Mouse (Mus musculus) c-Kit-negative CD71-positive TER-119-positive erythroid progenitor cells, embryonic 14.5 days (primary cell): ENCODE measurements around the gene Bglap.

Experiments used
- DNase-seq: peaks from one replicate; pipeline ENCODE4 v3.0.0-alpha.2; 2013; ENCODE audit warnings: low read depth, low spot score

The Bglap gene

DNA sequence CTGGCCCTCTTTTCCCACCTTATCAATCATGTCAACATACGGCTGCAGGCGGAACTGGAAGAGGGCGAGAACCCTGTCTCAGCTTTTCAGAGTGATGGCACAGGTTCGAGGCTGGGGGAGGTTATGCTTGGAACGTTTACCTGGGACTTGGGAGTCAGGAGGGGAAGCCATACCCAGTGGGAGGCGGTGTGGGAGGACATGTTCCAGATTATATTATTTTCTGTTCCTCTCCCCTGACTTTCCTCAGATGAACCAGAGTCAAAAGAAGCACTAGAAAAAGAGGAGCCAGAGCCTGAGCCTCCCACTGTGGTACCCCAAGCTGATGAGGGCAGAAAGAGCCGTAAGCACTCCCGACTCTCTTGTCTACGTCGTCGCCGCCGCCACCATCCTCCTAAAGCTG lies 33.5 kb downstream of the Bglap start:
- DNase-seq, result no peak

DNA sequence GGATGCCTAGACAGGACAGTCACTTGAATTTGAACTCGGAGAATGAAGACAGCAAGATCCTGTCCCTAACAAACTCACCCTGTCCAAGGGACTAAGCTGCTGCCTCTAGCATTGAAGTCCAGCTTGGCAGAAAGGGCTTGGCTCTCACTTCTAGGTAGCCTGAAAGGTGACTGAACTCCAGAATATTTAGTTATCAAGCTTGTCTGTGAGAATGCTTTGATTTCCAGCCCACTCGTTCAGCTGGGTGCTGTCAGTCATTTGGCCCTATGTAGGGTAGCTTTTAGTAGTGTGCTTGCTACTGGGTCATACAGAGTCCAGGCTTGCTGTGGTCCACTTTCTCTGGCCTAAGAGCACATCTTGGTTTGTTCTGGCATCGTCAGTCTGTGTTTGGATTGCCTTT lies 45.3 kb downstream of the Bglap start:
- no peak for DNase-seq

DNA sequence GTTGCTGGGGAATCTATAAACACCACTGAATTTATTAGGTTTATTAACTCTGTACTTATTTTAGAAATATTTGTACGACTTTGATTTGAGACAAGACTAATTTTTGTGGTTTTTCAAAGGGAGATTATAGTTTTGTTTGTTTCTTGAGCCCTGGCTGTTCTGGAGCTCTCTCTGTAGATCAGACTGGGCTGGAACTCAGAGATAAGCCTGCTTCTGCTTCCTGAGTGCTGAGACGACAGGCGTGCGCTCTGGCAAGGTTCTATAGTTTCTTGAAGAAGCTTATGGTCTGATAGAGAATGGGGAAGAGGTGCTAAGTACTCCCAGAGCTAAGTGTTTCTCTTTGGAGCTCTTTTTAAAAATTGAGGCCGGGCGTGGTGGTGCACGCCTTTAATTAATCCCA lies 45.9 kb downstream of the Bglap start:
- peak; percentile 66 for DNase-seq

DNA sequence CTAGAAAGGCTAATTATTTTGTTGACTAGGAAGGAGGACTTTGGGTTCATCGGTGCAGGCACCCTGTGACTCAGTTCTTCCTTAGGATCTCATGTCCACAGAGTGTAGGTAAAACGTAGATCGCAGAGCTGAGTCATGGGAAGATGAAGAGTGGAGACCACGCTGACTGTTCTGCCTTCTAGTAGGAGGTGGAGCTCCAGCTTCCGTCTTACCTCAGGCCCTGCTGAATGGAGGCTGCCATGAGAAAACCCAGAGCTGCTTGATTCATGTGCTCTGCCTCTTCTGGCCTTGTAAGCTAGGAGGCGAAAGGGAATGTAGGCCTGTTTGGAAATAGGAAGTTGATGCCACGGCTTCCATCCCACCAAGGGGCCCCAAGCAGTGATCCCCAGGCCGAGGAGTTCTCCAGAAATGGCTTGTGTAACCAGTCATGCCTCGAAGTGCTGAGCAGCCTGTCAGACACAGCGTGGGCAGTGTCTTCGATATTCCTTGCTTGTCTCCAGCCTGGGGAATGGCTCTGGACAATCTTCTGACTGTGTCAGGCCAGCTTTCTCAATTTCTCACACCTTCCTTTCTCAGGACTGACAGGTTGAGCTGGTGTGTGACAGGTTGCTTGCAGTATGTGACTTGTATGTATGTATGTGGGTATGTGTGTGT lies 46.8 kb downstream of the Bglap start:
- peak; percentile 53 for DNase-seq

DNA sequence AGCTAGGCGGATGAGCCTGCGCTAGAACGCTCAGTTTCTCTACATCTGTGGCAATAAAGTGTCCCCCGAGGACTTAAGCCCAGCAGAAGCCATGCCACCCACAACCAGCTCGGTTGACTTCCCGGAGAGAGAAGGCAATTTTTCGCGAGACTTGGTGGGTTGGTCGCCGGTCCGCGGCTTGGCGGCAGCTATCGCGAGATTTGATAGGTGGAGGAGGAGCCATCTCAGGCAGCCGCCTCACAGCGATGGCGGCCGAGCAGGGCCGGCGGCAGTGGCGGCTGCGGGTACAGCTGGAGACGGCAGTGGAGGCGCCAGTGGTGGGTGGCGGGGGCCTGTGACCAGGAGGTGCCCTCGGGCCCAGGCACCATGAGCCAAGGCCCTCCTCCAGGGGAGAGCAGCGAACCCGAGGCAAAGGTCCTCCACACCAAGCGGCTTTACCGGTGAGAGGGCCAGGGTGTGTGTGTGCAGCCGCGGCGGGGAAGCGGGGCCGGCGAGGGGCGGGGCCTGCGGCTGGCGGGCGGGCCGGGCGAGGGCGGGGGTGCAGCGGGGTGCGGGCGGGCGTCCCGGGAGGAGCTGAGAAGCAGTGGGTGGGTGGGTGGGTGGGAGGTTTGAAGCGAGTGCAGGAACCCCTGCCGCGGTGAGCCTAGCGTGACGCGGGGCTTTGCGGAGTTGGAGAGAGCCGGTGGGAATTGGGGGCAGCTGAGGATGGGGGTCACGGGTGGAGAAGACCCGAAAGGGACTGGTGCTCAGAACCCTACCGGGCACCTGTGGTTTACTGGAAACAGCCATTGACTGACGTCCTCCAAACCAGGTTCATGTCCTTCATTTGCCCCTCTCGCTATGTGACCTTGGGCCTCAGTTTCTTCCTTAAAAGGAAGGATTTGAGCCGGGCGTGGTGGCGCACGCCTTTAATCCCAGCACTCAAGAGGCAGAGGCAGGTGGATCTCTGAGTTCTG lies 47.9 kb downstream of the Bglap start, which contains the start of the genes Tmem79 and Smg5:
Gene Tmem79 (minus strand): TSS at position 91 of the 956 bp plus-strand sequence.
Gene Smg5 (plus strand): TSS at position 203 of the 956 bp plus-strand sequence.
- DNase-seq, result peak; percentile 94

DNA sequence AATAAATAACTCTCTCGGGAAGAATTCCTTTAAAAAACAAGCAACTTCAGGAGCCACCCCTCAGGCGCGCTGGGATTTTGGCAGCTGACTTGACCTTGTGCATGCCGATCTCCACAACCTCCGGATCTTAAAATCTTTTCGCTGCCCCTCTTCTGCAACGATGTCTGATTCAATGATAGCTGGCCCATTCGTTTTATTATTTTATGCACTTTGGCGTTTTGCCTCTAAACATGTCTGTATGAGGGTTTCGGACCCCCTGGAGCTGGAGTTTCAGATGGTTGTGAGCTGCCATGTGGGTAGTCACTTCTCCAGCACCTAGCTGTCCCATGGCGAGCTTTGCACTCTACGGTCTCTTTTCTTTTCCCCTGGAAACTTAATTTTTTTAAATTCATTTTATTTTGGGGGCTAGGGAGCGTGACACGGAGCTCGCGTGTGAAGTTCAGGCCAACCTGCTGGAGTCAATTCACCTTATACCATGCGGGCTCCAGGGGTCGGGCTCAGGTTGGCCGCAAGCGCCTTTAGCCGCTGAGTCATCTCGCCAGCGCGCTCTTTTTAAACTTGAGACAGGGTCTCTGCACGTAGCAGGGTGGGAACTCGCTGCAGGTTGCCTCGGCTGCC lies 48.7 kb downstream of the Bglap start:
- DNase-seq, result no peak

DNA sequence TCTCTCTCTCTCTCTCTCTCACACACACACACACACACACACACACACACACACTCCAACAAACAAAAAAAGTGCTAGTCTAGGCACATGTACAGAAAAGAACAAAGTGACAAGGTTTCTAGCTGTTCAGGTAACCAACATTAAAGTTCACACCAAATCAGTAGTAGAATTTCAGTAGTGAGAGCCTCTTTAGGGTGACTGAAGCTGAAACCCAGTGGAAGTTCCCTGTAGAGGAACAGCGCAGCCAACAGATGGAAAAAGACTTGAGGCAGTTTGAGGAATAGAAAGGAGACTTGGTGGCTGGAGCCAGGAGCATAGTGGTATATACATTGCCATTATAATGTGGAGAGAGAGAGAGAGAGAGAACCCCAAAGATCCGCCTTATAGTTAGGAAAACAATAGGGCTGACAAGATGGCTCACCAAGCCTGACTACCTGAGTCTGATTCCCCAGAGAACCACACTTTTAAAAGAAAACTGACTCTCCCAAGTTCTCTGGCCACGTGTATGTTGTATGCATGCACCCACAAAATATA lies 49.3 kb downstream of the Bglap start:
- no peak for DNase-seq

DNA sequence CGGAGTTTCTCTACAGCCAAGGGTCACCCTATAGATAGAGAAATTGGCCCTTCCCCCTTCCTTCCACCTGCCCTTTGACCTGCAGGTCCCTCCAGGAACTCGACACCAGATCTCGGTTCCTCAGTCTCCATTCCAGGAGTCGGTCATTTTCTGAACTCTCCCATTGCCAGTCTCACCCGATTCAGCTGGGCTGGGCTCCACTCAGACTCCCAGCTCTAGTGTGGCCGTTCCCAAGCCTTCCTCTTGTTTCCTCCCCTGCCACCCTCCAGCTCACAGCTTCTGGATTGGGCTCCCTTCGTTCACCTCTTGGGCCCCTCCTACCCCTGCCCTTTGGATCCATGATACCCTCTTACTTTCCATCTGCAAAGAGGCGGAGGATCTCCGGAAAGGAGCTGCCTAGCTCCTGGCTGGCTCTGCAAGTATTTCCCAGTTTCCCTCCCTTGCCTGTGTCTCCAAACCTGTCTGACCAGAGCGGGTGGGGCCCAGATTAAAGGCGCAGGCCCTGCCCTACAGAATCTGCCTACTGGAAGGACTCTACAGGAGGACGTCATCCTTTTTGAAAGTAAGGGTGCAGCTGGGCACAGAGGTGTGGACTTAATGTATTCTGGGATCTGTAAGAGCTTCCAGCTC lies 50.1 kb downstream of the Bglap start:
- no peak for DNase-seq
